Mouse (Mus musculus) liver, embryonic 15.5 days (tissue): ENCODE measurements around the gene Hoxb8. TPM values are rescaled to one million over a fixed set of nuclear protein-coding genes. Genes with fewer than 3 reads are reported as not detected.

Experiments used
- ATAC-seq: fragments of 200-750 bp; cut with Nextera tagmentation; 2 replicates; pipeline ENCODE4 v1.8.0; 2017; ENCODE audit warnings: moderate number of reproducible peaks, mild to moderate bottlenecking, moderate library complexity; ENCODE audit not compliant: insufficient read depth
- H3K27ac ChIP-seq: fragments of 300-500 bp; sonication (generic); replicated peaks from 2 replicates; pipeline ENCODE4 v1.5.1; 2015; ENCODE audit warnings: mild to moderate bottlenecking, inconsistent platforms
- H3K27me3 ChIP-seq: fragments of 300-500 bp; sonication (generic); 2 replicates; pipeline ENCODE4 v1.6.1; 2015; ENCODE audit warnings: mild to moderate bottlenecking, inconsistent platforms
- H3K36me3 ChIP-seq: fragments of 300-500 bp; sonication (generic); replicated peaks from 2 replicates; pipeline ENCODE4 v1.6.1; 2015; ENCODE audit warnings: moderate library complexity, mild to moderate bottlenecking, inconsistent platforms
- H3K4me1 ChIP-seq: fragments of 300-500 bp; sonication (generic); replicated peaks from 2 replicates; pipeline ENCODE4 v1.6.1; 2015; ENCODE audit warnings: inconsistent platforms
- H3K4me2 ChIP-seq: fragments of 300-500 bp; sonication (generic); 2 replicates; pipeline ENCODE4 v1.6.1; 2015; ENCODE audit warnings: moderate library complexity, mild to moderate bottlenecking, inconsistent platforms
- H3K4me3 ChIP-seq: fragments of 300-500 bp; sonication (generic); replicated peaks from 2 replicates; pipeline ENCODE4 v1.5.1; 2015; ENCODE audit warnings: mild to moderate bottlenecking, inconsistent platforms
- H3K9ac ChIP-seq: fragments of 300-500 bp; sonication (generic); 2 replicates; pipeline ENCODE4 v1.6.1; 2015; ENCODE audit warnings: moderate library complexity, mild to moderate bottlenecking, inconsistent platforms
- H3K9me3 ChIP-seq: fragments of 300-500 bp; sonication (generic); replicated peaks from 2 replicates; pipeline ENCODE4 v1.6.1; 2016; ENCODE audit warnings: inconsistent platforms
- WGBS: fragments of 180-500 bp; shearing (Covaris S2); methylation state at CpG from one replicate; pipeline ENCODE4 v1.1.7; 2015; ENCODE audit warnings: mixed read lengths; ENCODE audit not compliant: insufficient replicate concordance; 5-methylcytosine and 5-hydroxymethylcytosine counted together
- polyA plus RNA-seq: library from polyadenylated mRNA; unstranded; fragments of >200 nt; fragmentation: Nextera tagmentation; extraction: Ambion mirVana; gene quantifications from 2 replicates; pipeline ENCODE4 v1.2.1, GENCODE M21; 2015

The Hoxb8 gene
- polyA plus RNA-seq: not detected in 2 replicates

DNA sequence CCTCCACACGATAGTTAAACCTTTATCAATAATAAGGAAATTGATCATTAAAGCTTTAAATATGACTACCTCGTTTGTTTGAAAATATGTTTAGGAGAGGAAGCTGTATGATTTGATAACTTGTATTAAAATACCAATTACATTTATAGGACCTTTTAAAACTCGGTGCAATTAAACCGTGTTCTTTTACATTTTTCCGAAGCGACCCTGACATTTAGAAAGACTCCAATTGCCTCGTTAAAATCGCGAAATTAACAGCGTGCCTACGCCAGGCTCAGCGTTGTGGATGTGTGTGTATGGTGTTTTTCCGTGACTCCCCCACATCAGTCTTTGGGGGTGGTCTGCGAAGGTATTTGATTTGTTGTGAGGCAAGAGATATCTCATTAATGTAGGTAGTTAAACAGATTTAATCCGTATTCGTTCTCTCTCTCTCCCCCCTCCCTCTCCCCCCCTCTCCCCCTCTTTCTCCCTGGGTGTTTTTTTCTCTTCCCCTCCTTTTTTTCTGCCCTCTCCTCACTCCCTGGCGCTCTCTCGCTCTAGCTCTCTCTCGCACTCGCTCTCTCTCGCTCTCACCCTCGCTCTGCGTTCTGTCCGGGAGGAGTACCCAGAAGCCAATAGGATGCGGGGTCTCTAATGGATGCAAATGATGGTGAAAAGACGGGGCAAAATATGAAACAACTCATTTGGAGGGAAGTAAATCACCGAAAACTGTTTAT lies at the start of gene Hoxb8:
TSS of gene Hoxb8 (plus strand) at position 51 of the 716 bp plus-strand sequence.
- no peak within 1 kb of the TSS for H3K9ac ChIP-seq
- ATAC-seq: no peak
- 1% methylated on average over 27 of the region's 27 CpGs for WGBS
- H3K27me3 ChIP-seq: peaks cover 100% of the 10 kb centered on the region
- peaks cover 9% of the 10 kb centered on the region; the same call in 1 of the 2 replicates for H3K4me1 ChIP-seq
- H3K27ac ChIP-seq: no peak within 1 kb of the TSS
- no peak within 1 kb of the TSS for H3K4me3 ChIP-seq
- H3K4me2 ChIP-seq: no peak within 1 kb of the TSS
- no peaks in the 10 kb centered on the region for H3K36me3 ChIP-seq
- no peaks in the 10 kb centered on the region for H3K9me3 ChIP-seq

DNA sequence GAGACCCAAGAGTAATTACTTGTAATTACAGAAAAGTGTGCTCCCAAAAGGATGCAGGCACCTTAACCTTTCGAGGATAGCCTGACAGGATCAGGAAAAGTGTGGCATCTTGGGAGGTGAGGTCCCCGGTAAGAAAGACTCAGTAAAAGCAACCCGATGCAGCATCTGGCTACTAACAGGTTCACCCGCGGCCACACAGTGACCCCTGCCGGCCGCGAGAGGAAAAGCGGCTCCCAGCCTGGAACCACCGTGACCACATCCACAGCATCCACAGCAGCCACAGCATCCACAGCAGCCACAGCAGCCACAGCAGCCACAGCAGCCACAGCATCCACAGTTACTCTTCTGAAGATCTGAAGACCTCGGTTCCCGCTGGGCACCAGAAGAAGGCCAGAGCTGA lies 46.8 kb upstream of the Hoxb8 start:
- Histone ChIP-seq H3K27me3 (peaks cover 52% of the 10 kb centered on the region), H3K9ac (no peak overlapping the region), H3K36me3 (no peaks in the 10 kb centered on the region), H3K27ac (no peak overlapping the region), H3K4me3 (no peak overlapping the region), H3K4me1 (no peaks in the 10 kb centered on the region), H3K9me3 (no peaks in the 10 kb centered on the region), H3K4me2 (no peak overlapping the region)
- no peak for ATAC-seq
- WGBS: under 1% methylated on average over 12 of the region's 12 CpGs

GRCm38 (mm10) chr11:96240211-96240610 lies 41.5 kb upstream of the Hoxb8 start:
- H3K9ac ChIP-seq: no peak overlapping the region
- no peaks in the 10 kb centered on the region for H3K9me3 ChIP-seq
- H3K4me2 ChIP-seq: no peak overlapping the region
- H3K27me3 ChIP-seq: peaks cover 47% of the 10 kb centered on the region
- H3K4me3 ChIP-seq: no peak overlapping the region
- ATAC-seq: no peak
- no peaks in the 10 kb centered on the region for H3K36me3 ChIP-seq
- no peaks in the 10 kb centered on the region for H3K4me1 ChIP-seq
- WGBS: 2% methylated on average over 7 of the region's 7 CpGs
- H3K27ac ChIP-seq: no peak overlapping the region

GRCm38 (mm10) chr11:96250901-96251300 lies 30.8 kb upstream of the Hoxb8 start:
- no peak overlapping the region for H3K4me2 ChIP-seq
- H3K9ac ChIP-seq: no peak overlapping the region
- no peak overlapping the region for H3K27ac ChIP-seq
- no peaks in the 10 kb centered on the region for H3K9me3 ChIP-seq
- peaks cover 85% of the 10 kb centered on the region for H3K27me3 ChIP-seq
- no peak overlapping the region for H3K4me3 ChIP-seq
- H3K4me1 ChIP-seq: no peaks in the 10 kb centered on the region
- H3K36me3 ChIP-seq: no peaks in the 10 kb centered on the region
- no peak for ATAC-seq
- WGBS: 2% methylated on average over 14 of the region's 14 CpGs

DNA sequence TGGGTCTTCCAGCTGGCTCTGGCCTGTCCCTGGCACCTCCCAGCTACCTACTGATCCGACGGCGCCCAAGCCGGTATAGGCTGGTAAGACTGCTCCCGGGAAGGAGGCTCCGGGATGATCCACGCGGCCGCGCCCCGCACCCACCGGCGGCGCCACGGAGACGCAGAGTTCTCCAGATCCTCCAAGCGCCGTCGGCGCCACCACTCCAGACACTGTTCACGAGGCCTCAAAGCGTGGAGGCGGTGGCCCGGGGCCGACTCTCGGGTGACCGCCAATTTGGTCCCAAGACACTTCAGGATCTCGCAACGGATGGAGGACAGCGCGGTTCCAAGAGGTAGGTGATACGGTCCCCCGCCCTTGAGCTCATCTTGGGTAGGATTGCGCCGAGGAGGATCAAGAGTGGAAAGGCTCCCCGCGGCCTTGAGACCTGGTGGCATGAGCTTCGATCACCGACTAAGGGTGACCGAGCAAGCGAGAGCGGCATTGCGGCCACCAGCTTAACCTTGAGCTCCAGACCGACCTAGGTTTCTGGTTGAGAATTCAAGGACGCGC lies 30.1 kb upstream of the Hoxb8 start:
- no peak overlapping the region for H3K9ac ChIP-seq
- no peak for ATAC-seq
- WGBS: 2% methylated on average over 46 of the region's 46 CpGs

DNA sequence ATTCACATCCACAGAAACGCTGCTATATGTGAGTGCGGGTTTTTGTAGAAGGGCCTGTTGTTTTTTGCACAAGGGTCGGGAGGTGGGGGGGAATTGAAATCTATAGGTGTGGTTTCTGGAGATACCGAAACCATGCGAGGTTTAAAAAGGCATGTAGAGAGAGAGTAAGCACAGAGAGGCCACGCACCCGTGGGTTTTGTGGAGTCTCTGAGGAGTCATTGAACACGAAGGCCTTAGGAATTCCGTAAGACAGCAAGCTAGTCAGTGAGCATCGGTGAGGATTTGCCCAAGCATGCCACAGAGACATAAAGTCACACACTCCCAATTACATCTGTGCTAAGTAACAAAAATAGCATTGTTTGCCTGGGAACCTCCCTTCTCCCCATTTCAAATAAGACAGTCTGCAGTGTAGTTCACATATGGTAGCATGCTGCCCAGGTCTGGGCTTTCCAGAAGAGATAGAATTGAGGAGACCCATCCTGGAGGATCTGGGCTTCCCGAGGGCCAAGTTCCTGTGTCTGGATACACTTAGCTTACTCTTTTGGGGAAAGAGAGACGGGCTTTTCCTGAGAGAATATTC lies 29.1 kb upstream of the Hoxb8 start:
- Histone ChIP-seq H3K9me3 (no peaks in the 10 kb centered on the region), H3K4me2 (no peak overlapping the region), H3K27ac (no peak overlapping the region), H3K27me3 (peaks cover 100% of the 10 kb centered on the region), H3K4me1 (no peaks in the 10 kb centered on the region), H3K4me3 (no peak overlapping the region), H3K36me3 (no peaks in the 10 kb centered on the region), H3K9ac (no peak overlapping the region)
- WGBS: 12% methylated on average over 12 of the region's 12 CpGs
- no peak for ATAC-seq

More for the DNA sequence above, 30.1 kb upstream of the Hoxb8 start:
- Histone ChIP-seq H3K27me3 (peaks cover 92% of the 10 kb centered on the region), H3K4me1 (no peaks in the 10 kb centered on the region), H3K9me3 (no peaks in the 10 kb centered on the region), H3K4me3 (no peak overlapping the region), H3K36me3 (no peaks in the 10 kb centered on the region), H3K27ac (no peak overlapping the region), H3K4me2 (no peak overlapping the region)

GRCm38 (mm10) chr11:96254221-96254620 lies 27.5 kb upstream of the Hoxb8 start:
- Histone ChIP-seq H3K9ac (no peak overlapping the region), H3K27ac (no peak overlapping the region), H3K27me3 (peaks cover 100% of the 10 kb centered on the region), H3K9me3 (no peaks in the 10 kb centered on the region), H3K4me3 (no peak overlapping the region), H3K36me3 (no peaks in the 10 kb centered on the region), H3K4me1 (no peaks in the 10 kb centered on the region), H3K4me2 (no peak overlapping the region)
- WGBS: 2% methylated on average over 11 of the region's 11 CpGs
- no peak for ATAC-seq

- H3K9me3 ChIP-seq: no peaks in the 10 kb centered on the region
- no peaks in the 10 kb centered on the region for H3K4me1 ChIP-seq
- WGBS: 2% methylated on average over 39 of the region's 39 CpGs
- no peak for ATAC-seq
- H3K9ac ChIP-seq: no peak overlapping the region
- no peaks in the 10 kb centered on the region for H3K36me3 ChIP-seq
- H3K27ac ChIP-seq: no peak overlapping the region
- peaks cover 99% of the 10 kb centered on the region for H3K27me3 ChIP-seq
- H3K4me2 ChIP-seq: no peak overlapping the region
- H3K4me3 ChIP-seq: no peak overlapping the region
Measured at GRCm38 (mm10) chr11:96255111-96255995, 26.4 kb upstream of the Hoxb8 start.

GRCm38 (mm10) chr11:96255996-96256445 lies 25.7 kb upstream of the Hoxb8 start:
- Histone ChIP-seq H3K27me3 (peaks cover 99% of the 10 kb centered on the region), H3K4me2 (no peak overlapping the region), H3K4me3 (no peak overlapping the region), H3K27ac (no peak overlapping the region), H3K36me3 (no peaks in the 10 kb centered on the region), H3K9me3 (no peaks in the 10 kb centered on the region), H3K4me1 (no peaks in the 10 kb centered on the region), H3K9ac (no peak overlapping the region)
- 4% methylated on average over 14 of the region's 14 CpGs for WGBS
- no peak for ATAC-seq

GRCm38 (mm10) chr11:96257141-96257540 lies 24.6 kb upstream of the Hoxb8 start:
- no peaks in the 10 kb centered on the region for H3K36me3 ChIP-seq
- no peak overlapping the region for H3K9ac ChIP-seq
- peaks cover 99% of the 10 kb centered on the region for H3K27me3 ChIP-seq
- no peak overlapping the region for H3K4me2 ChIP-seq
- no peaks in the 10 kb centered on the region for H3K4me1 ChIP-seq
- no peak overlapping the region for H3K27ac ChIP-seq
- WGBS: 17% methylated on average over 2 of the region's 2 CpGs
- H3K4me3 ChIP-seq: no peak overlapping the region
- ATAC-seq: no peak
- no peaks in the 10 kb centered on the region for H3K9me3 ChIP-seq

DNA sequence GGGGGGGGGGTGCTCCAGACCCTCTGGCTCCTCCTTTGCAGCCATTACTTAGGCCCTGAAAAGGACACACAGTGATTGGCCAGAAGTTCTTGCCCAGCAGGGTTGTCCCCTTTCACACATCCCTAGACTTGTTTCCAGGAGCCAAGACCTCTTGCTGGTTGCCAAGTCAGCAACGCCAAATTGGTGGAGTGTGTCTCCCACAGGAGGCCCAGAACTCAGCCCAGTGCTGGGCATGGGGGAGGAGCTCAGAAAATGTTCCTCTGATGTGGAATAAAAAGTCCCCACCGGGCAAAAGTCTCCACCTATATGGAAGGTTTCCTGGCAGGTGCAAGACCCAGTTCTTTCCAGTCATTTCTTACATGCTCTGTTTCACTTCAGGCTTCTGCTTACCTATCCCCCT lies 22.7 kb upstream of the Hoxb8 start:
- WGBS: 17% methylated on average over 2 of the region's 2 CpGs

More for the DNA sequence above, 22.7 kb upstream of the Hoxb8 start:
- H3K9me3 ChIP-seq: no peaks in the 10 kb centered on the region
- no peak overlapping the region for H3K9ac ChIP-seq
- ATAC-seq: no peak
- no peak overlapping the region for H3K4me3 ChIP-seq
- no peak overlapping the region for H3K27ac ChIP-seq
- H3K27me3 ChIP-seq: peaks cover 99% of the 10 kb centered on the region
- no peaks in the 10 kb centered on the region for H3K36me3 ChIP-seq
- no peak overlapping the region for H3K4me2 ChIP-seq
- H3K4me1 ChIP-seq: no peaks in the 10 kb centered on the region
